Mouse (Mus musculus): ENCODE measurements at regions not wholly inside any gene's neighbourhood (a gene's known extent, or its start where the extent isn't known, plus 50 kb on each side); places are given as distances from the start of the nearest gene placed in this dataset.

GRCm38 (mm10) chr8:90441058-90441851 lies 93.1 kb upstream of the Tox3 start:
- no peak for TF ChIP-seq CTCF (IDR thresholded peaks at IDR 0.05; ENCODE audit: borderline replicate concordance, insufficient read depth, low read length)
- no peak for TF ChIP-seq POLR2A (IDR thresholded peaks at IDR 0.05; ENCODE audit: low read depth, low read length)

Measured in embryonic fibroblast, embryonic 13.5 days (primary cell).